Mouse (Mus musculus): ENCODE measurements around the gene Fam20b. TPM values are rescaled to one million over a fixed set of nuclear protein-coding genes. Genes with fewer than 3 reads are reported as not detected.

Gene Fam20b
- polyA plus RNA-seq, 1 experiment from 2014 or later, result 23.6 TPM

DNA sequence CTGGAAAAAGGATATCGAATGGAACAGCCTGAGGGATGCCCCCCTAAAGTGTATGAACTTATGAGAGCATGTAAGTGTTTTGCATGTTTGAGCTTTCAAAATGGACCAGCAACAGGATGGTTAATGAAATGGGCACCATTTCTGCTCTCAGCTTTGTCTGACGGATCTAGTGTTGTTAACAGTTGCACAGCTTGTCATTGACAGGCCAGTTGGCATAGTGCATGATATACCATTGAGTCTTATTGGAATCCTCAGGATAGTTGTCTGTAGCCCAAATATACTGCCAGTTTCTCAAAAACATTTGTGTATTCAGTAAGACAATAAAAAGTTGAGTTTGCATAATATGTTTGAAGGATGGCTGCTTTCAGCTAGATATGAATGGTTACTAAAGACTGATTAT lies 83.7 kb downstream of the Fam20b start:
- H3K36me3 ChIP-seq (ENCODE audit: control insufficient read depth, insufficient read depth, low read length), result peaks cover 35% of the 10 kb centered on the region
- no peak for ATAC-seq (ENCODE audit: low read depth)
- no peaks in the 10 kb centered on the region for H3K27me3 ChIP-seq (ENCODE audit: control insufficient read depth, insufficient read depth, low read depth, low read length)
- no peaks in the 10 kb centered on the region for H3K9me3 ChIP-seq (ENCODE audit: control insufficient read depth, low read length)
- H3K4me3 ChIP-seq (ENCODE audit: low read length), result no peak overlapping the region
- 73% methylated on average over 2 of the region's 2 CpGs for WGBS
- no peak overlapping the region for H3K4me2 ChIP-seq (ENCODE audit: low read depth, low read length)
- H3K9ac ChIP-seq (ENCODE audit: low read length), result no peak overlapping the region
- H3K4me1 ChIP-seq (replicated peaks; ENCODE audit: control insufficient read depth, insufficient read depth, low read length), result no peaks in the 10 kb centered on the region
- H3K27ac ChIP-seq (ENCODE audit: low read length), result no peak overlapping the region

GRCm38 (mm10) chr1:156633095-156633494 lies 85.8 kb downstream of the Fam20b start:
- Histone ChIP-seq H3K4me1 (replicated peaks; ENCODE audit: control insufficient read depth, insufficient read depth, low read length) (no peaks in the 10 kb centered on the region), H3K4me2 (ENCODE audit: low read depth, low read length) (no peak overlapping the region), H3K36me3 (ENCODE audit: control insufficient read depth, insufficient read depth, low read length) (peaks cover 41% of the 10 kb centered on the region), H3K9me3 (ENCODE audit: control insufficient read depth, low read length) (no peaks in the 10 kb centered on the region), H3K27me3 (ENCODE audit: control insufficient read depth, insufficient read depth, low read depth, low read length) (no peaks in the 10 kb centered on the region), H3K27ac (ENCODE audit: low read length) (no peak overlapping the region), H3K4me3 (ENCODE audit: low read length) (no peak overlapping the region), H3K9ac (ENCODE audit: low read length) (no peak overlapping the region)
- WGBS, result 72% methylated on average over 10 of the region's 10 CpGs
- peak; percentile 43; the same call in 1 of the 2 replicates for ATAC-seq (ENCODE audit: low read depth)

DNA sequence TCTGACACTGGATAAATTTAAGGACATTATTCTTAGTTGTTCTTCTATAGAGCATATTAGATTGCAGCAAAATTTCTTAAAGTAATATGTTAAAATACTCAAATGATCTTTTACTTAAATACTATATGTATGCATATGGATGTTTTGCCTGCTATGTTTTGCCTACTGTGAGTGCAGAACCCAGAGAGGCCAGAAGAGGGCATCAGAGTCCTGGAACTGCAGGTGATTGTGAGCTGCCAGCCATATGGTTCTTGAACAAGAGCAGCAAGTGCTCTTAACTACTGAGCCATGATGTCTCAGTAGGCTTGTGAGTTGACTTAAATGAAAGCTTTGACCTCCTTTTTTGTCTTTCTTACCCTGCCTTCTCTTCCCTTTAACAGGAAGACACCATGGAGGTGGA lies 87.9 kb downstream of the Fam20b start:
- no peak for ATAC-seq (ENCODE audit: low read depth)
- no peaks in the 10 kb centered on the region for H3K9me3 ChIP-seq (ENCODE audit: control insufficient read depth, low read length)
- peaks cover 37% of the 10 kb centered on the region for H3K36me3 ChIP-seq (ENCODE audit: control insufficient read depth, insufficient read depth, low read length)

DNA sequence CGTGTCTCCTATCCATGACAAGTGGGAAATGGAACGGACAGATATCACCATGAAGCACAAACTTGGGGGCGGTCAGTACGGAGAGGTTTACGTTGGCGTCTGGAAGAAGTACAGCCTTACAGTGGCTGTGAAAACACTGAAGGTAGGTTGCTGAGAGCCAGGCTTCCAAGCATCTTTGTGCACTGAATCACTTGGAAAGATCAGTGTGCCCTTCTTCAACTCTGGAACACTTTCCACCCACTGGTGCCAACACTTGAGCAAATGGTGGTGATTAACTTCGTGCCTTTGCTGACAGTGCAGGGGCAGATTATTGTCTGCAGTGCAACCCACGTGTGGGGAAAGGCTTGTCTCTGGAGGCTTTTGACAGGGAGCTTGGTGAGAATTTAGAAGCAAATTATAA lies 88.9 kb downstream of the Fam20b start:
- no peak overlapping the region for H3K9ac ChIP-seq (ENCODE audit: low read length)
- H3K4me2 ChIP-seq (ENCODE audit: low read depth, low read length), result no peak overlapping the region
- no peaks in the 10 kb centered on the region for H3K27me3 ChIP-seq (ENCODE audit: control insufficient read depth, insufficient read depth, low read depth, low read length)
- 89% methylated on average over 8 of the region's 8 CpGs for WGBS
- ATAC-seq (ENCODE audit: low read depth), result no peak
- H3K27ac ChIP-seq (ENCODE audit: low read length), result no peak overlapping the region
- H3K9me3 ChIP-seq (ENCODE audit: control insufficient read depth, low read length), result no peaks in the 10 kb centered on the region
- H3K36me3 ChIP-seq (ENCODE audit: control insufficient read depth, insufficient read depth, low read length), result peaks cover 39% of the 10 kb centered on the region
- H3K4me3 ChIP-seq (ENCODE audit: low read length), result no peak overlapping the region
- no peaks in the 10 kb centered on the region for H3K4me1 ChIP-seq (replicated peaks; ENCODE audit: control insufficient read depth, insufficient read depth, low read length)

More for the DNA sequence above, 87.9 kb downstream of the Fam20b start:
- Histone ChIP-seq H3K4me3 (ENCODE audit: low read length) (no peak overlapping the region), H3K27ac (ENCODE audit: low read length) (no peak overlapping the region), H3K4me2 (ENCODE audit: low read depth, low read length) (no peak overlapping the region), H3K27me3 (ENCODE audit: control insufficient read depth, insufficient read depth, low read depth, low read length) (no peaks in the 10 kb centered on the region), H3K9ac (ENCODE audit: low read length) (no peak overlapping the region), H3K4me1 (replicated peaks; ENCODE audit: control insufficient read depth, insufficient read depth, low read length) (no peaks in the 10 kb centered on the region)

Other genes with a start within 250 kb of the Fam20b start
- 38.7 and 38.9 TPM in 2 replicates for gene Soat1, start 244.8 kb downstream of the Fam20b start, polyA plus RNA-seq (2015; fragmentation: Nextera tagmentation; extraction: Ambion mirVana)
- 0.34 and 0.69 TPM in 2 replicates for gene Gm10031, start 195.1 kb downstream of the Fam20b start, polyA plus RNA-seq (2015; fragmentation: Nextera tagmentation; extraction: Ambion mirVana)
- gene Abl2, start 160.3 kb downstream of the Fam20b start, polyA plus RNA-seq (2015; fragmentation: Nextera tagmentation; extraction: Ambion mirVana), result 3.5 and 4.2 TPM in 2 replicates
- 14.0 and 17.0 TPM in 2 replicates for gene Tor3a, start 44.7 kb downstream of the Fam20b start, polyA plus RNA-seq (2015; fragmentation: Nextera tagmentation; extraction: Ambion mirVana)
- 3.5 and 4.1 TPM in 2 replicates for gene Angptl1, start 119.5 kb upstream of the Fam20b start, polyA plus RNA-seq (2015; fragmentation: Nextera tagmentation; extraction: Ambion mirVana)
- 68.8 and 75.8 TPM in 2 replicates for gene Ralgps2, start 220.5 kb upstream of the Fam20b start, polyA plus RNA-seq (2015; fragmentation: Nextera tagmentation; extraction: Ambion mirVana)